Mouse (Mus musculus): ENCODE data around the gene Stk35. TPM values are rescaled to one million over a fixed set of nuclear protein-coding genes. Genes with fewer than 3 reads are reported as not detected.
A peak's percentile ranks its signal among the peaks of the same experiment; 100 is the strongest.

The Stk35 gene
- total and polyA plus RNA-seq, 2 experiments from 2014 or later: 6.5 to 14.7 TPM

GRCm38 (mm10) chr2:129880226-129880625 lies 79.9 kb downstream of the Stk35 start:
- no peak for TF ChIP-seq CTCF (IDR thresholded peaks at IDR 0.05; ENCODE audit: low read depth)
- DNase-seq (ENCODE audit: low spot score): no peak
- Histone ChIP-seq H3K36me3 (ENCODE audit: insufficient read depth, low read length) (no peaks in the 10 kb centered on the region), H3K4me1 (ENCODE audit: insufficient read depth, low read length) (no peaks in the 10 kb centered on the region), H3K9ac (replicated peaks; ENCODE audit: low read length) (no peak overlapping the region), H3K27ac (no peak overlapping the region), H3K4me3 (ENCODE audit: low read length) (no peak overlapping the region), H3K4me2 (ENCODE audit: low read depth, low read length) (no peak overlapping the region), H3K27me3 (ENCODE audit: insufficient read depth, low read length) (no peaks in the 10 kb centered on the region), H3K9me3 (ENCODE audit: low read length) (no peaks in the 10 kb centered on the region)
- WGBS: 84% methylated on average over 7 of the region's 7 CpGs
- ATAC-seq: peak; percentile 12; the same call in 1 of the 2 replicates

- WGBS: 50% methylated on average over 1 of the region's 1 CpGs
- no peak overlapping the region for H3K4me3 ChIP-seq (ENCODE audit: low read length)
- no peaks in the 10 kb centered on the region for H3K9me3 ChIP-seq (ENCODE audit: low read length)
- H3K36me3 ChIP-seq (ENCODE audit: insufficient read depth, low read length): no peaks in the 10 kb centered on the region
- H3K4me2 ChIP-seq (ENCODE audit: low read depth, low read length): no peak overlapping the region
- DNase-seq (ENCODE audit: low spot score) (no peak), ATAC-seq (no peak)
- H3K4me1 ChIP-seq (ENCODE audit: insufficient read depth, low read length): no peaks in the 10 kb centered on the region
- TF ChIP-seq CTCF (IDR thresholded peaks at IDR 0.05; ENCODE audit: low read depth): no peak
- H3K9ac ChIP-seq (replicated peaks; ENCODE audit: low read length): no peak overlapping the region
- H3K27ac ChIP-seq: no peak overlapping the region
- no peaks in the 10 kb centered on the region for H3K27me3 ChIP-seq (ENCODE audit: insufficient read depth, low read length)
These were observed 81.6 kb downstream of the Stk35 start for GRCm38 (mm10) chr2:129881886-129882285.

Other genes with a start within 250 kb of the Stk35 start
- 87.7 and 135 TPM in 2 replicates for gene Sirpa, start 207.7 kb upstream of the Stk35 start, total RNA-seq (2014; rRNA removed)
- gene Sirpa, start 207.7 kb upstream of the Stk35 start, polyA plus RNA-seq (2015; fragmentation: Nextera tagmentation; extraction: Ambion mirVana): 35.8 and 37.1 TPM in 2 replicates
- 6.8 and 8.2 TPM in 2 replicates for gene Pdyn, start 100.7 kb upstream of the Stk35 start, total RNA-seq (2014; rRNA removed)
- 16.8 and 19.9 TPM in 2 replicates for gene Pdyn, start 100.7 kb upstream of the Stk35 start, polyA plus RNA-seq (2015; fragmentation: Nextera tagmentation; extraction: Ambion mirVana)
- gene Tgm3, start 211.8 kb downstream of the Stk35 start, total RNA-seq (2014; rRNA removed): not detected in 2 replicates
- gene Tgm3, start 211.8 kb downstream of the Stk35 start, polyA plus RNA-seq (2015; fragmentation: Nextera tagmentation; extraction: Ambion mirVana): 0.08 TPM in 1 of 2 replicates, not detected in the other